Mouse (Mus musculus): ENCODE data around the gene Hspb11.

Gene Hspb11

DNA sequence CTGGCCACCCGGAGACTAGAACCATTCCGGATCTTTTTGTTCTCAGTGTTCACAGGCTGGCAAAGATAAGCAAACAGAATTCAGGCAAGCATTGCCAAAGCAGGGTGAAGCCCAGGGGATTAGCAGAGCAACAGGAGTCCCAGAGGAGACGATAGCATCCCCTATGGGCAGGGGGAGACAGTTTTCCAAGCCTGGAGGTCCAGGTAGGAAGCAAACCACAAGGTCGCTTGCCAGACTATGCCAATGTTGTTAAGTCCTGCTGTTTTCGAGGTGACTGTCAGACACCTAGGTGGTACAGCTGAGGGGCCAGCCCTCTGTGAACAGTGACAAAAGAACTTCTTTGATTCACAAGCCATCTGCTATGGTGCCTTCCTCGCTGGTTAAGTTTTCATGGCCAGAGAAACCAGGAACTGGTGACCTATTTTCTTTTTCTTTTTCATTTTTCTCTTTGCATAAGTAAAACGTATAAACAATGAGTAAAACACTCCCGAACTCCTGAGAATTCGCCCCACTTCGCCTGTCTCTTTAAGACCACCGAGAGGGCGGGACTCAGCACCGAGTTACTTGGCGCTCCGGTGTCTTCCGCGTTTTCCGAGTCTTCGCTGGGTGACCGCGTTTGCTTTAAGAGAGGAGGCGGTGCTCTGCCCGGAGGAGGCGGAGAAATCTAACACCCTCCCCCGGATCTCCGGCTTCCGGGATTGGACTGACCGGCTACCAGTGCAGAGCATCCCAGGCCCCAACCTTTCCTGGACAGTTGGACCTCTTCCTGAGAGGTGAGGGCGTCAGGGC is 60.5 kb downstream of the Hspb11 start, which contains the start of gene Yipf1:
Gene Yipf1, plus strand, starts transcription at position 674 of the 789 bp plus-strand sequence.
- DNase-seq (ENCODE audit: low spot score): peak; percentile 89

- DNase-seq (ENCODE audit: low spot score): no peak
These were observed 61.0 kb downstream of the Hspb11 start for GRCm38 (mm10) chr4:107314479-107314805.

DNA sequence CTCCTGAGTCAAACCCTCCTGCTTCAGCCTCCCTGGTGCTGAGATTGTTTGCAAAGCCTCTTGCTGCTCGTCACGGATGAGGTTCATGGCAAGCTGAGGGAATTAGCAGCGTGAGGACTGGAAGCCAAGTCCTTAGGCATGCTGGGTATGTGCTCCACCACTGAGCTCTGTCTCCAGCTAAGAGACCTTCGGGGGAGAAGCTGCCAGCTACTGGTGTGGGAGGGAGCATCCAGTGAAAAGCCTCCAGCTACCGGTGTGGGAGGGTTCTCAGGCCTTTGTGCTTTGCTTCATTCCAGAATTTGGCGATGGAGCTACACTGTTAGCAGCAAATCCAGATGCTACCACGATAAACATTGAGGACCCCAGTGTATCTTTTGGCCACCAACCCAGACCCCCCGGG is 65.3 kb downstream of the Hspb11 start:
- DNase-seq (ENCODE audit: low spot score): no peak

- DNase-seq (ENCODE audit: low spot score): no peak
These were observed 67.6 kb downstream of the Hspb11 start for GRCm38 (mm10) chr4:107321041-107321440.

DNA sequence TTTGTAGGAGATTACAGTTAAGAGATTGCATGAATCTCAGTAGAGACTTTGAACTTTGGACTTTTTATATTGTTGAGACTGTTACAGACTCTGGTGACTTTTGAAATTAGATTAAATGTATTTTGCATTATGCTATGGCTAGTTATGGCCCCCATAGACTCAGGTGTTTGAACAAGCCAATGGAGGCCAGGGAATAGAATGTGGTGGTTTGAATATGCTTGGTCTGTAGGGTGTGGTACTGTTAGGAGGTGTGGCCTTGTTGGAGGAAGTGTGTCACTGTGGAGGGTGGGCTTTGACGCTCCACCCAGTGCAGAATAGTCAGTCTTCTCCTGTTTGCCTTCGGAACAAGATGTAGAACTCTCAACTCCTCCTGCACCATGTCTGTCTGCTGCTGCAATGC is 69.7 kb downstream of the Hspb11 start:
- DNase-seq (ENCODE audit: low spot score): no peak

DNA sequence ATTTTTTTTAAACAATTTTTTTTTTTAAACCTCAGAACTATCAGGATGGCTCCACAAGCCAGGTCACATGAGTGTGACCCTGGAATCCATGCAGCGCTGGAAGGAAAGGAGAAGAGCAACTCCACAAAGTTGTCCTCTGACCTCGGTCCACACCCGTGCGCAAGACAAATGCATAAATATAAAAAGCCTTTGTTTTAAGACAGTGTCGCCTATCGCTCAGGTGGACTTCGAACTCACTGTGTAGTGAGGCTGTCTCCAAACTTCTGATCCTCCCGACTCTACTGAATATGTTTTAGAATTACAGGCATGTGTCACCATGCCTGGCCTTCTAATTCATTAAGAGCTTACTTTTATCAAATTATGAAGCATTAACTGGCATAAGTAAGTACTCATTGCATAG is 75.1 kb downstream of the Hspb11 start:
- no peak for DNase-seq (ENCODE audit: low spot score)

Measured in layer of hippocampus, adult 11-12 months (tissue).